Mouse (Mus musculus) lung, adult 2 months (tissue): ENCODE measurements around the gene Pank2.

ENCODE experiments used
- CTCF ChIP-seq: fragments of 200-500 bp; IDR thresholded peaks from 2 replicates; pipeline ENCODE4 v1.5.1; 2011; ENCODE audit warnings: mild to moderate bottlenecking, low read length, control low read depth; ENCODE audit not compliant: insufficient read depth
- POLR2A ChIP-seq: fragments of 200-500 bp; IDR thresholded peaks from 2 replicates; pipeline ENCODE4 v1.6.1; 2011; ENCODE audit warnings: low read depth, mild to moderate bottlenecking, control low read depth, low read length, borderline replicate concordance; ENCODE audit errors: extremely low read depth

DNA sequence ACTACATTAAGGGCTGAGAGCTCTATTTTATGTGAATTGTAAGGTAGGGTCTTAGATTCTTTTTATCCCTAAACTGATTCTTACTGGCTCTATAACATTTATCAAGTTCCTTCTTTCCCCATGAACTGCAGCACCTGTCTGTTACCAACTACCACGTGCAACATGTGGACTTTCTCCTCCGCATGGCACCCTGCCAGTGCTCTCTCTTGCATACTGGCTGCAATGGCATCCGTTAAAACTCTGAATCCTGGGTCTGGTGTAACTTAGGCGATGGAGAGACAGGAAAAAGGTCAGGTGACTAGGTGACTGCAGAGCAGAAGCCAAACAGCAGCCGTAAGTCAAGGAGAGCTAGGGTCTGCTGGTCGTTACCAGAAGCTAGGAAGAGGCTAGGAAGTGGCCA is 47.0 kb downstream of the Pank2 start:
- no peak for TF ChIP-seq POLR2A
- no peak for TF ChIP-seq CTCF
